Mouse (Mus musculus): ENCODE results near the gene Mlec.
A peak's percentile ranks its signal among the peaks of the same experiment; 100 is the strongest.

Mlec gene

GRCm38 (mm10) chr5:115143552-115143951 lies 14.4 kb downstream of the Mlec start:
- Histone ChIP-seq H3K4me3 (replicated peaks; ENCODE audit: low read length) (no peak overlapping the region), H3K4me1 (replicated peaks; ENCODE audit: low read depth, low read length) (peaks cover 94% of the 10 kb centered on the region), H3K9me3 (ENCODE audit: low read length) (no peaks in the 10 kb centered on the region), H3K27me3 (ENCODE audit: insufficient read depth, low read length) (no peaks in the 10 kb centered on the region), H3K36me3 (ENCODE audit: insufficient read depth, low read length) (peaks cover 65% of the 10 kb centered on the region)
- TF ChIP-seq CTCF (conservative IDR thresholded peaks at IDR 0.05; ENCODE audit: low read length) (no peak), NANOG (IDR thresholded peaks at IDR 0.05; ENCODE audit: borderline replicate concordance, low read length) (no peak)

- Histone ChIP-seq H3K4me1 (replicated peaks; ENCODE audit: low read depth, low read length) (peaks cover 81% of the 10 kb centered on the region), H3K36me3 (ENCODE audit: insufficient read depth, low read length) (peaks cover 52% of the 10 kb centered on the region), H3K9me3 (ENCODE audit: low read length) (no peaks in the 10 kb centered on the region), H3K4me3 (replicated peaks; ENCODE audit: low read length) (no peak overlapping the region), H3K27me3 (ENCODE audit: insufficient read depth, low read length) (peaks cover 3% of the 10 kb centered on the region; the same call in 1 of the 2 replicates)
- TF ChIP-seq NANOG (IDR thresholded peaks at IDR 0.05; ENCODE audit: borderline replicate concordance, low read length) = no peak
- TF ChIP-seq CTCF (conservative IDR thresholded peaks at IDR 0.05; ENCODE audit: low read length) = no peak
- no peak for TF ChIP-seq POU5F1 (IDR thresholded peaks at IDR 0.05; ENCODE audit: borderline replicate concordance, low read length)
Observed at GRCm38 (mm10) chr5:115142166-115142697, 15.7 kb downstream of the Mlec start.

GRCm38 (mm10) chr5:115140726-115141125 lies 17.3 kb downstream of the Mlec start:
- peaks cover 66% of the 10 kb centered on the region for H3K4me1 ChIP-seq (replicated peaks; ENCODE audit: low read depth, low read length)
- peak; percentile 14; the same call in 1 of the 2 replicates for TF ChIP-seq NANOG (IDR thresholded peaks at IDR 0.05; ENCODE audit: borderline replicate concordance, low read length)
- TF ChIP-seq CTCF (conservative IDR thresholded peaks at IDR 0.05; ENCODE audit: low read length) = no peak
- TF ChIP-seq POU5F1 (IDR thresholded peaks at IDR 0.05; ENCODE audit: borderline replicate concordance, low read length) = no peak
- H3K36me3 ChIP-seq (ENCODE audit: insufficient read depth, low read length) = peaks cover 37% of the 10 kb centered on the region
- H3K4me3 ChIP-seq (replicated peaks; ENCODE audit: low read length) = 0 out of 2 replicates have a peak overlapping the region, but pooled peaks have one; percentile 29
- H3K9me3 ChIP-seq (ENCODE audit: low read length) = 0 out of 2 replicates have a peak, but pooled peaks cover 4% of the 10 kb centered on the region
- H3K27me3 ChIP-seq (ENCODE audit: insufficient read depth, low read length) = peaks cover 3% of the 10 kb centered on the region; the same call in 1 of the 2 replicates

GRCm38 (mm10) chr5:115139124-115139523 lies 18.9 kb downstream of the Mlec start:
- Histone ChIP-seq H3K4me1 (replicated peaks; ENCODE audit: low read depth, low read length) (peaks cover 51% of the 10 kb centered on the region), H3K4me3 (replicated peaks; ENCODE audit: low read length) (no peak overlapping the region), H3K27me3 (ENCODE audit: insufficient read depth, low read length) (peaks cover 3% of the 10 kb centered on the region; the same call in 1 of the 2 replicates), H3K9me3 (ENCODE audit: low read length) (0 out of 2 replicates have a peak, but pooled peaks cover 4% of the 10 kb centered on the region), H3K36me3 (ENCODE audit: insufficient read depth, low read length) (peaks cover 21% of the 10 kb centered on the region)
- no peak for TF ChIP-seq CTCF (conservative IDR thresholded peaks at IDR 0.05; ENCODE audit: low read length)
- TF ChIP-seq NANOG (IDR thresholded peaks at IDR 0.05; ENCODE audit: borderline replicate concordance, low read length) = no peak
- TF ChIP-seq POU5F1 (IDR thresholded peaks at IDR 0.05; ENCODE audit: borderline replicate concordance, low read length) = no peak

- Histone ChIP-seq H3K27me3 (ENCODE audit: insufficient read depth, low read length) (peaks cover 8% of the 10 kb centered on the region; the same call in 1 of the 2 replicates), H3K4me1 (replicated peaks; ENCODE audit: low read depth, low read length) (peaks cover 30% of the 10 kb centered on the region)
- TF ChIP-seq NANOG (IDR thresholded peaks at IDR 0.05; ENCODE audit: borderline replicate concordance, low read length) (no peak), POU5F1 (IDR thresholded peaks at IDR 0.05; ENCODE audit: borderline replicate concordance, low read length) (no peak), CTCF (conservative IDR thresholded peaks at IDR 0.05; ENCODE audit: low read length) (no peak)
Observed at GRCm38 (mm10) chr5:115134234-115135165, 23.5 kb downstream of the Mlec start, which contains the start of gene Unc119b. Gene Unc119b (minus strand): TSS chr5:115134975.

GRCm38 (mm10) chr5:115133358-115134066 lies 24.5 kb downstream of the Mlec start:
- Histone ChIP-seq H3K4me3 (replicated peaks; ENCODE audit: low read length) (peak overlapping the region; percentile 88), H3K36me3 (ENCODE audit: insufficient read depth, low read length) (peaks cover 44% of the 10 kb centered on the region), H3K27me3 (ENCODE audit: insufficient read depth, low read length) (peaks cover 8% of the 10 kb centered on the region; the same call in 1 of the 2 replicates), H3K9me3 (ENCODE audit: low read length) (0 out of 2 replicates have a peak, but pooled peaks cover 4% of the 10 kb centered on the region), H3K4me1 (replicated peaks; ENCODE audit: low read depth, low read length) (peaks cover 28% of the 10 kb centered on the region)
- TF ChIP-seq POU5F1 (IDR thresholded peaks at IDR 0.05; ENCODE audit: borderline replicate concordance, low read length) = no peak
- TF ChIP-seq CTCF (conservative IDR thresholded peaks at IDR 0.05; ENCODE audit: low read length) = no peak
- no peak for TF ChIP-seq NANOG (IDR thresholded peaks at IDR 0.05; ENCODE audit: borderline replicate concordance, low read length)

More at GRCm38 (mm10) chr5:115134234-115135165, 23.5 kb downstream of the Mlec start, which contains the start of gene Unc119b:
- H3K36me3 ChIP-seq (ENCODE audit: insufficient read depth, low read length) = peaks cover 36% of the 10 kb centered on the region
- H3K4me3 ChIP-seq (replicated peaks; ENCODE audit: low read length) = peak within 1 kb of the TSS; percentile 88
- H3K9me3 ChIP-seq (ENCODE audit: low read length) = 0 out of 2 replicates have a peak, but pooled peaks cover 4% of the 10 kb centered on the region

GRCm38 (mm10) chr5:115132465-115132864 lies 25.5 kb downstream of the Mlec start:
- Histone ChIP-seq H3K4me1 (replicated peaks; ENCODE audit: low read depth, low read length) (peaks cover 38% of the 10 kb centered on the region), H3K27me3 (ENCODE audit: insufficient read depth, low read length) (peaks cover 8% of the 10 kb centered on the region; the same call in 1 of the 2 replicates), H3K9me3 (ENCODE audit: low read length) (0 out of 2 replicates have a peak, but pooled peaks cover 4% of the 10 kb centered on the region), H3K36me3 (ENCODE audit: insufficient read depth, low read length) (peaks cover 54% of the 10 kb centered on the region), H3K4me3 (replicated peaks; ENCODE audit: low read length) (no peak overlapping the region)
- TF ChIP-seq POU5F1 (IDR thresholded peaks at IDR 0.05; ENCODE audit: borderline replicate concordance, low read length) (no peak), NANOG (IDR thresholded peaks at IDR 0.05; ENCODE audit: borderline replicate concordance, low read length) (no peak), CTCF (conservative IDR thresholded peaks at IDR 0.05; ENCODE audit: low read length) (no peak)
